Comparison of ENCODE assay signal across 16 mouse cellular contexts in the genomic region with DNA sequence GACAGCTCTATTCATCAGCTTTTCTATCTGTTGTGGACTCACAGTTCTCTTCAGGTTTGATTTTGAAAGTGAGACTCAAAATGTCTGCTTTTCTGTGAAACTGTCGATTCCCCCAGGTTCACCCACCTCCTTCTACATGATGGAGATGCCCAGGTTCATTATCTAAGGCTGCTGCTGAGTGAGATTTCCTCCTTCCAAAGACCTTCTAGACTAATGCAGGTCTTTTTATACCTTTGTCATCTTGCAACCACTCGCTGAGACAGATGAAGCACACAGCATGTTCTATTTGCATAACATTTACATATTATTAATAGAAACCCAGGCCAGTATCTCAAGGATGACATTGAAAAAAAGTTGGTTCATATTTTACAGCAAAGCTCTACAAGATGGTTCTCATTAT.
DNase-seq lines count a peak whose midpoint lies in the region; ATAC-seq and TF ChIP-seq lines count a peak whose summit lies in the region.
"Had no signal": no experiment of that assay in that cellular context is flagged by ENCODE, and none has a peak within 500 bp of the region (broad histone marks: within the 10 kb centered on the region; RNA-seq: fewer than 3 reads in every experiment).

No protein-coding gene starts in this region.

- no peak overlapping the region for H3K4me2 ChIP-seq in hindbrain, embryonic 14.5 days (replicated peaks)
- no peak overlapping the region for H3K4me2 ChIP-seq in midbrain, embryonic 15.5 days
- H3K4me2 ChIP-seq: heart, embryonic 12.5 days; intestine, embryonic 15.5 days had no signal

- WGBS in hindbrain, embryonic 14.5 days = 49% methylated on average over 2 of the region's 2 CpGs
- 75% methylated on average over 2 of the region's 2 CpGs for WGBS in hindbrain, embryonic 10.5 days
- 48% methylated on average over 2 of the region's 2 CpGs for WGBS in midbrain, embryonic 15.5 days
- 80% methylated on average over 2 of the region's 2 CpGs for WGBS in midbrain, embryonic 10.5 days

- H3K36me3 ChIP-seq in hindbrain, embryonic 14.5 days (replicated peaks; ENCODE audit: control insufficient read depth, insufficient read depth) = no peaks in the 10 kb centered on the region
- H3K36me3 ChIP-seq in hindbrain, embryonic 10.5 days = no peaks in the 10 kb centered on the region
- no peaks in the 10 kb centered on the region for H3K36me3 ChIP-seq in midbrain, embryonic 15.5 days (replicated peaks)
- H3K36me3 ChIP-seq in midbrain, embryonic 10.5 days = no peaks in the 10 kb centered on the region
- H3K36me3 ChIP-seq: embryonic facial prominence, embryonic 10.5 days; heart, embryonic 12.5 days; intestine, embryonic 15.5 days had no signal

- DNase-seq in hindbrain, embryonic 14.5 days (ENCODE audit: low spot score) = no peak
- DNase-seq in hindbrain, embryonic 10.5 days (ENCODE audit: low spot score) = no peak
- no peak for DNase-seq in midbrain, embryonic 10.5 days (ENCODE audit: low spot score)
- DNase-seq in left cerebral cortex, adult 18-20 months (ENCODE audit: low spot score in 2 of 2) = no peak
- DNase-seq: adrenal gland, adult 8-10 months; adrenal gland, postnatal 36 days; cerebellum, adult 18-20 months; cerebellum, adult 9-11 months; cerebellum, postnatal 36 days; gastrocnemius, postnatal 14 days had no signal

- no peak overlapping the region for H3K4me3 ChIP-seq in hindbrain, embryonic 14.5 days (replicated peaks; ENCODE audit: low read length)
- no peak overlapping the region for H3K4me3 ChIP-seq in hindbrain, embryonic 10.5 days
- H3K4me3 ChIP-seq in midbrain, embryonic 15.5 days = no peak overlapping the region
- no peak overlapping the region for H3K4me3 ChIP-seq in midbrain, embryonic 10.5 days
- no peak overlapping the region for H3K4me3 ChIP-seq in cortical plate, adult 2 months (ENCODE audit: insufficient read depth, low read length)
- H3K4me3 ChIP-seq: embryonic facial prominence, embryonic 10.5 days; heart, embryonic 12.5 days; intestine, embryonic 15.5 days had no signal

- no peaks in the 10 kb centered on the region for H3K27me3 ChIP-seq in hindbrain, embryonic 14.5 days (ENCODE audit: control insufficient read depth, insufficient read depth, low read length)
- no peaks in the 10 kb centered on the region for H3K27me3 ChIP-seq in hindbrain, embryonic 10.5 days (ENCODE audit: insufficient read depth, poor library complexity, severe bottlenecking)
- no peaks in the 10 kb centered on the region for H3K27me3 ChIP-seq in midbrain, embryonic 15.5 days (replicated peaks)
- H3K27me3 ChIP-seq in midbrain, embryonic 10.5 days (ENCODE audit: low read depth, poor library complexity, severe bottlenecking) = no peaks in the 10 kb centered on the region
- H3K27me3 ChIP-seq: heart, embryonic 12.5 days; intestine, embryonic 15.5 days had no signal

- TF ChIP-seq POLR2A in cortical plate, adult 2 months (IDR thresholded peaks at IDR 0.05; ENCODE audit: extremely low read depth, insufficient read depth, low read length) = no peak

- no peak for ATAC-seq in hindbrain, embryonic 14.5 days (ENCODE audit: low FRiP score)
- ATAC-seq in midbrain, embryonic 15.5 days (replicated peaks) = no peak
- ATAC-seq: forebrain, embryonic 14.5 days had no signal

- H3K9ac ChIP-seq in hindbrain, embryonic 14.5 days = no peak overlapping the region
- no peak overlapping the region for H3K9ac ChIP-seq in midbrain, embryonic 15.5 days
- H3K9ac ChIP-seq: heart, embryonic 12.5 days; intestine, embryonic 15.5 days had no signal

- H3K4me1 ChIP-seq in hindbrain, embryonic 14.5 days (replicated peaks; ENCODE audit: control insufficient read depth, insufficient read depth, low read length) = peaks cover 14% of the 10 kb centered on the region; the same call in 1 of the 2 replicates
- no peaks in the 10 kb centered on the region for H3K4me1 ChIP-seq in hindbrain, embryonic 10.5 days (replicated peaks)
- 0 out of 2 replicates have a peak, but pooled peaks cover 6% of the 10 kb centered on the region for H3K4me1 ChIP-seq in midbrain, embryonic 15.5 days
- H3K4me1 ChIP-seq in midbrain, embryonic 10.5 days = no peaks in the 10 kb centered on the region
- H3K4me1 ChIP-seq in cortical plate, adult 2 months (ENCODE audit: control insufficient read depth, insufficient read depth, low read length) = peaks cover 3% of the 10 kb centered on the region
- H3K4me1 ChIP-seq: embryonic facial prominence, embryonic 10.5 days; heart, embryonic 12.5 days; intestine, embryonic 15.5 days had no signal

- no peaks in the 10 kb centered on the region for H3K9me3 ChIP-seq in hindbrain, embryonic 14.5 days (ENCODE audit: control insufficient read depth, low read length)
- no peaks in the 10 kb centered on the region for H3K9me3 ChIP-seq in hindbrain, embryonic 10.5 days
- H3K9me3 ChIP-seq in midbrain, embryonic 15.5 days = no peaks in the 10 kb centered on the region
- no peaks in the 10 kb centered on the region for H3K9me3 ChIP-seq in midbrain, embryonic 10.5 days (replicated peaks)
- H3K9me3 ChIP-seq: embryonic facial prominence, embryonic 10.5 days; heart, embryonic 12.5 days; intestine, embryonic 15.5 days had no signal

- peak overlapping the region; percentile 49; the same call in 1 of the 2 replicates for H3K27ac ChIP-seq in hindbrain, embryonic 14.5 days
- no peak overlapping the region for H3K27ac ChIP-seq in hindbrain, embryonic 10.5 days
- H3K27ac ChIP-seq in midbrain, embryonic 15.5 days = peak overlapping the region; percentile 45; the same call in 1 of the 2 replicates
- no peak overlapping the region for H3K27ac ChIP-seq in midbrain, embryonic 10.5 days (replicated peaks)
- peak overlapping the region; percentile 33; the same call in 1 of the 2 replicates for H3K27ac ChIP-seq in cortical plate, adult 2 months (ENCODE audit: insufficient read depth, low read length)
- H3K27ac ChIP-seq: embryonic facial prominence, embryonic 10.5 days; intestine, embryonic 15.5 days had no signal

- TF ChIP-seq CTCF in cortical plate, adult 2 months (IDR thresholded peaks at IDR 0.05; ENCODE audit: extremely low read depth, insufficient read depth, low read length) = no peak

Comparison
In these comparisons a context has a peak if more than half of its experiments do, and no peak if none do; other contexts are left out.
1. H3K27ac ChIP-seq: peak in hindbrain, embryonic 14.5 days (single experiment), midbrain, embryonic 15.5 days (single experiment) and cortical plate, adult 2 months (single experiment); none in hindbrain, embryonic 10.5 days (single experiment) and midbrain, embryonic 10.5 days (single experiment).